In the genomic region with DNA sequence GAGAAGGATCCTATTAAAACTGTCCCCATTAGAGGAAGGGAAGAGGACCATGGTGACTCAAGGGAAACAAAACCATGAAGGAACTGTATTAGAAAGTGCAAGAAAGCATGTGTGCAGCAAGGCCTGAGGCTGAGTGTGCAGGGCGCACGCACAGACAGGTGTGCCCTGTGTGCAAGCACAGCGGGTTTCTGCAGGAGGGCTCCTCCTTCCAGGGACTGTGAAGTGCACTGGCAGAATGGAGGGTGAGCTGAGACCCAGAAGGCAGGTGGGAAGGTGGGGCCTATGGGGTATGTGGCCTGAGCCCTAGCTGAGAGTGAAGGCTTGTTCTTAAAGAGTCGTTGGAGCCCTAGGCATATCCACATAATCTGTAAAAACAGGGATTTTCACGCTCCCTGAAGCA, we compare ENCODE assay signal across 8 mouse cellular contexts. TPM values are rescaled to one million over a fixed set of nuclear protein-coding genes. Genes with fewer than 3 reads are reported as not detected.
DNase-seq lines count a peak whose midpoint lies in the region; ATAC-seq and TF ChIP-seq lines count a peak whose summit lies in the region.

No protein-coding gene starts in this region.

- 48% methylated on average over 5 of the region's 5 CpGs for WGBS in limb, embryonic 12.5 days
- WGBS in stomach, embryonic 14.5 days = 44% methylated on average over 5 of the region's 5 CpGs

- intact Hi-C loops in left cerebral cortex, postnatal 36 days (cut with DNase I) = no loop called here

- no peak for TF ChIP-seq CTCF in embryonic fibroblast, embryonic 13.5 days (IDR thresholded peaks at IDR 0.05; ENCODE audit: borderline replicate concordance, insufficient read depth, low read length)

- H3K4me1 ChIP-seq in embryonic fibroblast, embryonic 13.5 days (ENCODE audit: control insufficient read depth, insufficient read depth, low read length) = no peaks in the 10 kb centered on the region
- peaks cover 26% of the 10 kb centered on the region for H3K4me1 ChIP-seq in limb, embryonic 12.5 days (replicated peaks)
- H3K4me1 ChIP-seq in stomach, embryonic 14.5 days (ENCODE audit: control insufficient read depth, insufficient read depth, low read length) = peaks cover 35% of the 10 kb centered on the region

- no peak; the same call in 1 of the 2 replicates for ATAC-seq in limb, embryonic 12.5 days (ENCODE audit: insufficient number of reproducible peaks, insufficient read depth, low FRiP score, low TSS enrichment, low read depth)
- no peak for ATAC-seq in stomach, embryonic 14.5 days (ENCODE audit: insufficient number of reproducible peaks, insufficient read depth, low FRiP score, low read depth)

- no peaks in the 10 kb centered on the region for H3K27me3 ChIP-seq in limb, embryonic 12.5 days
- no peaks in the 10 kb centered on the region for H3K27me3 ChIP-seq in stomach, embryonic 14.5 days (ENCODE audit: control insufficient read depth, insufficient read depth, low read length)

- peak overlapping the region; percentile 96; the same call in 1 of the 2 replicates for H3K9ac ChIP-seq in limb, embryonic 12.5 days (replicated peaks)
- peak overlapping the region; percentile 95 for H3K9ac ChIP-seq in stomach, embryonic 14.5 days (replicated peaks; ENCODE audit: low read depth, low read length)

- no peak for TF ChIP-seq POLR2A in embryonic fibroblast, embryonic 13.5 days (IDR thresholded peaks at IDR 0.05; ENCODE audit: low read depth, low read length)

- 0 out of 2 replicates have a peak overlapping the region, but pooled peaks have one; percentile 52 for H3K4me3 ChIP-seq in embryonic fibroblast, embryonic 13.5 days (ENCODE audit: insufficient read depth, low read length)
- peak overlapping the region; percentile 97 for H3K4me3 ChIP-seq in limb, embryonic 12.5 days (replicated peaks)
- H3K4me3 ChIP-seq in stomach, embryonic 14.5 days (ENCODE audit: low read depth, low read length) = peak overlapping the region; percentile 82

- no peaks in the 10 kb centered on the region for H3K9me3 ChIP-seq in limb, embryonic 12.5 days
- H3K9me3 ChIP-seq in stomach, embryonic 14.5 days (ENCODE audit: control insufficient read depth, low read depth, low read length) = no peaks in the 10 kb centered on the region

- peak overlapping the region; percentile 71 for H3K4me2 ChIP-seq in limb, embryonic 12.5 days
- H3K4me2 ChIP-seq in stomach, embryonic 14.5 days (replicated peaks; ENCODE audit: low read depth, low read length) = peak overlapping the region; percentile 71

- peak; percentile 18 for DNase-seq in kidney, adult 18-20 months
- DNase-seq in kidney, postnatal 36 days = no peak
- DNase-seq in Muller cell, postnatal 12 days (ENCODE audit: inconsistent ontology term) = no peak
- no peak for DNase-seq in left cerebral cortex, postnatal 36 days (ENCODE audit: low spot score in 2 of 2)
- no peak for DNase-seq in layer of hippocampus, adult 8-10 months (ENCODE audit: low spot score in 2 of 2)

- H3K36me3 ChIP-seq in limb, embryonic 12.5 days = peaks cover 30% of the 10 kb centered on the region
- H3K36me3 ChIP-seq in stomach, embryonic 14.5 days (ENCODE audit: control insufficient read depth, insufficient read depth, low read length) = peaks cover 2% of the 10 kb centered on the region; the same call in 1 of the 2 replicates

- no peak overlapping the region for H3K27ac ChIP-seq in embryonic fibroblast, embryonic 13.5 days (ENCODE audit: insufficient read depth, low read length)
- peak overlapping the region; percentile 94 for H3K27ac ChIP-seq in limb, embryonic 12.5 days
- peak overlapping the region; percentile 92 for H3K27ac ChIP-seq in stomach, embryonic 14.5 days (ENCODE audit: low read length)

RNA-seq across cellular contexts. Expression of a gene that starts 1.9 kb away (rescaled TPM):
- polyA plus RNA-seq in embryonic fibroblast, embryonic 13.5 days (2011; ENCODE audit: insufficient read length, low read depth, missing spikeins) = 38.3 and 39.9 TPM in 2 replicates
- polyA plus RNA-seq in limb, embryonic 12.5 days (2016; fragmentation: Nextera tagmentation; extraction: Ambion mirVana) = 69.6 and 72.2 TPM in 2 replicates
- 79.8 and 84.0 TPM in 2 replicates for polyA plus RNA-seq in stomach, embryonic 14.5 days (2014; fragmentation: Nextera tagmentation; extraction: Ambion mirVana)
- total RNA-seq in left cerebral cortex, postnatal 36 days (2021) = 100 to 1,000 TPM; 118 to 126 TPM
- total RNA-seq in layer of hippocampus, adult 8-10 months (2022) = 10 to 100 TPM; 78.3 to 80.3 (median 78.9) TPM
